Mouse (Mus musculus) adrenal gland, postnatal 10 days (tissue): ENCODE data around the gene Casp8ap2. TPM values are rescaled to one million over a fixed set of nuclear protein-coding genes. Genes with fewer than 3 reads are reported as not detected.

Experiments used
- DNase-seq: peaks from one replicate; pipeline ENCODE4 v3.0.0; 2021; ENCODE audit warnings: mixed read lengths
- long read RNA-seq, 2 experiments: library from polyadenylated mRNA; stranded (forward); transcript quantifications; one replicate each; pipeline ENCODE4 v2.0.0; 2021
- total RNA-seq, 2 experiments: library from RNA; stranded (reverse); gene quantifications; 2 replicates each; pipeline ENCODE4 v1.2.3; 2021

Gene Casp8ap2
- 10 to 100 TPM in 1 of 2 experiments, 1 to 10 TPM in 1; 9.8 to 11.8 TPM for total RNA-seq
- long read RNA-seq, experiment 1, partial matches to known transcripts = 7 of 10 reads
- long read RNA-seq, experiment 1, other reads (novel, unspliced or antisense) = 3 of 10 reads
- long read RNA-seq, experiment 2, full-length matches to known transcripts = 2 of 9 reads
- long read RNA-seq, experiment 2, partial matches to known transcripts = 1 of 9 reads
- long read RNA-seq, experiment 2, other reads (novel, unspliced or antisense) = 6 of 9 reads

DNA sequence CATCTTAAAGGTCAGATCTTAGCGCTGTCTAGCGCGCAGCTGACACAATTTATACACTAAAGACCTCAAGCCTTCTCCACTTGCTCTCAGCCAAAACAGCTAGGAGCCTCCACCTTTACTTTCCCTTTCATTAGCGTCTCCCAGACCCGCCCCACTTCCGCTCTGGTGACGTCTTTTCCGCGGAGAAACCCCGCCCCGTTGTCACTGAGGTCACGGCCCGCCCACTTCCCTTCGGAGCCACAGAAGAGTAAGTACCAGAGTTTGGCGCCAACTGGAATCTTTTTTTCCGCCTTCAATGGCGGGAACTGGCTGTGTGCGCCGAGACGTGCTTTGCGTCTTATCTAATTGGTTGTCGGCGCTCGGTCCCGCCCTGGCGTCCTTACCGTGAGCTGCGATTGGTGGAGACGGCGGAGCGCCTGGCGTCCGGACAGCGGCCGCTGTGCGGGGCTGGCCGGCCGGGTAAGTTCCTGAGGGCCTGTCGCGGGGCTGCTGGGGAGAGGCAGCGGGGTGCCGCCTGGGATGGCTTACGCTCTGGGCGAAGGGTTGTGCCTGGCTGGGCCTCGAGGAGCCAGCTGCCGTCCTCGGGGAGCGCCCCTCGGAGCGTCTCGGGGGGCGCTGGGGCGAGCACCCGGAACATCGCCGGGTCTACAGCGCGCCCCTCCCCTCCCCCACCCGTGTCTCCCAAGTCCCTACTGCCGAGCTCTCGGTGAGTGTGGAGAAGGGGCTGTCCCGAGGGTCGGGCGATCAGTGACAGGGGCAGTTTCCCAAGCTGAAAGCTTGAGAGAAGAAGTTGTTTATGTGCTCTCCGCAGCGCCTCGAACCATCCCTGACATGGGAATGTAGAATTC lies at the start of gene Casp8ap2:
Gene Casp8ap2, plus strand, starts transcription at position 418 of the 848 bp plus-strand sequence.
- peak; percentile 99 for DNase-seq

- DNase-seq = no peak
These were observed 46.2 kb upstream of the Casp8ap2 start for GRCm38 (mm10) chr4:32569054-32569453.

- peak; percentile 51 for DNase-seq
These were observed 45.0 kb upstream of the Casp8ap2 start for GRCm38 (mm10) chr4:32569995-32570938.

GRCm38 (mm10) chr4:32570939-32571317 lies 44.3 kb upstream of the Casp8ap2 start:
- DNase-seq = no peak

DNA sequence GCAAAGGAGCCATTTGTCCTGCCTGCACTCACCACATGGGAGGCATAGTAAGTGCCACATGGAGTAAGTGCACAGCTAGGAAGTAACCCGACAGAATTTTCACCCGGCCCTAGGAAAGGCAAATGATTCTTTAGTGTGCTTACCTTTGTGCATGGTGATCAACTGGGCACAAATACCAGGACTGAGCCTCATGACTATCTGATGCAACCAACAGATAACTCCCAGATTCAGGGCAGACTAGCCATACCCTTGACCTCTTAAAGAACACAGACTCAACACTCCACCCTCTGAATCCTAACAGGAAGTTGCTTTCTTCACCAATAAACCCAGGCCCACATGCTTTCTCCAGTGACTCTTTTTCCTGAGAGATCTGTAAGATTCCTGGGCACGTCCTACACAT lies 43.8 kb upstream of the Casp8ap2 start:
- DNase-seq = no peak

GRCm38 (mm10) chr4:32572118-32572517 lies 43.1 kb upstream of the Casp8ap2 start:
- peak; percentile 58 for DNase-seq

- DNase-seq = no peak
These were observed 41.7 kb upstream of the Casp8ap2 start for GRCm38 (mm10) chr4:32573586-32573985.

GRCm38 (mm10) chr4:32574604-32575003 lies 40.6 kb upstream of the Casp8ap2 start:
- no peak for DNase-seq

GRCm38 (mm10) chr4:32575165-32575564 lies 40.1 kb upstream of the Casp8ap2 start:
- DNase-seq = peak; percentile 24

GRCm38 (mm10) chr4:32579850-32580249 lies 35.4 kb upstream of the Casp8ap2 start:
- DNase-seq = peak; percentile 15

DNA sequence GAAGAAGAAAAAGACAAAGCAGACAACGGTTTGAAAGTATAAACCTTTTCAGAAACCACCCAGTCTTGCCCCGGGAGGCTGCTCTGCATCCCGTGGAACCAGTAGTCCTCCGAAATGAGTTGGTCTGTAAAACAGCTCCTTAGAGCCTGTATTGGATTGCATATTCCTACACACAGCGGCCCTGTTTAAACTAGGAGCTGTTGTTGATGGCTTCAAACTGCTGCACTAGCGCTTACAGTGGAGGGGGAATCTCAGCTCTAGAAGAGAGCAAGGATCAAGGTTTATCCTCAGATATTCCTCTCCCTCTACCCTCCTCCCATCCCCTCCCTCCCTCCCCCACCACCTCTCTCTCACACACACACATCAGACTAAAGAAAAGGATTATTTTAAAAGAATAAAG lies 31.1 kb upstream of the Casp8ap2 start:
- DNase-seq = no peak

GRCm38 (mm10) chr4:32586596-32586995 lies 28.7 kb upstream of the Casp8ap2 start:
- peak; percentile 80 for DNase-seq

GRCm38 (mm10) chr4:32587543-32587942 lies 27.7 kb upstream of the Casp8ap2 start:
- DNase-seq = no peak

DNA sequence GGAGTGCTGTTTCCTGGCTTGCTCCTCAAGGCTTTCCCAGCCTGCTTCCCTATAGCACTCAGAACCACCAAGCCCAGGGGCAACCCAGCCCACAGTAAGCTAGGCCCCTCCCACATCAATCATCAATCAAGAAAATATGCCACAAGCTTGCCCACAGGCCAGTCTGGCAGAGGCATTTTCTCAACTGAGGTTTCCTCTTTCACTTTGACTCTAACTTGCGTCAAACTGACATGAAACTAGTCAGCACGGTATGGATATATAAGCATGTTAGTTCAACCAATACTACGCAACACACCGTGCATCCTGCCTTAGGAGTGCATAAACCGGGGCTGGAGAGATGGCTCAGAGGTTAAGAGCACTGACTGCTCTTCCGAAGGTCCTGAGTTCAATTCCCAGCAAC lies 27.0 kb upstream of the Casp8ap2 start:
- DNase-seq = no peak

DNA sequence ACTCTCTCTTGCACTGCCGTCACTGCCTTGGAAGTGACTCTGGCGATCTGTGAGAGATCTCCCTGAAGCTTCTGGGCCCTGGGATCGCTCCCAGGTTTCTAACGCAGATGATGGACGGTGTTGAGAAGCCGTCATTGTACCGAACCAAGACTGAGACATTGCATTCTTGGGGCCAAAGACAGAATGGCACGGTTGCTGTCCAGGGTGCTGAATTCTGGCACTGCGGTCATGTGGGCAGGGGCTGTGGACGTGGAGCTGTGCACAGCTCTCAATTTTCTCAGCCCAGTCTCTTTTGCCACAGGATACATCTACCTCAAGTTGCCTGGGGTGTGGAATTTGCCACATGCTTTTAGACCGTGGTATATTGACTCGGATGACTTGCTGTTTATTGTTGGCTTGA lies 14.1 kb upstream of the Casp8ap2 start:
- DNase-seq = peak; percentile 81

- DNase-seq = no peak
These were observed 12.6 kb upstream of the Casp8ap2 start, which contains the start of gene Gja10 for GRCm38 (mm10) chr4:32602660-32603059. Gja10 (minus strand) TSS chr4:32602760.

- DNase-seq = no peak
These were observed 6.4 kb downstream of the Casp8ap2 start for GRCm38 (mm10) chr4:32621637-32622036.

DNA sequence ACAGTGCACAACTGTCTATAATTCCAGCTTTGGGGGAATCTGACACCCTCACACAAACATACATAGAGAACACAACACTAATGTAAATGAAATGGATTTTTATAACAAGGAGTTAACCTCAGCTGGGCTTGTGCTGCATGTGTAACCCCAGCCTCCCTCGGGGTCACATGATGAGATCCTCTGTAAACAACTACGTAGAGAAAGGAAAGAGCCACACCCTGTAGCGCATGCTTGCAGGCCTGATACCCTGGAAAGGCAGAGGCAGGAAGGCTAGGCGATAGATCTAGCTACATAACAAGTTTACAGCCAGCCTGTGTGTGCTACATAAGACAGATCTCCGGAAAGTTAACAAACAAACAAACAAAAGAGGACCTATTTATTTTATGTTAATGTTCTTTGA lies 36.4 kb downstream of the Casp8ap2 start:
- no peak for DNase-seq

DNA sequence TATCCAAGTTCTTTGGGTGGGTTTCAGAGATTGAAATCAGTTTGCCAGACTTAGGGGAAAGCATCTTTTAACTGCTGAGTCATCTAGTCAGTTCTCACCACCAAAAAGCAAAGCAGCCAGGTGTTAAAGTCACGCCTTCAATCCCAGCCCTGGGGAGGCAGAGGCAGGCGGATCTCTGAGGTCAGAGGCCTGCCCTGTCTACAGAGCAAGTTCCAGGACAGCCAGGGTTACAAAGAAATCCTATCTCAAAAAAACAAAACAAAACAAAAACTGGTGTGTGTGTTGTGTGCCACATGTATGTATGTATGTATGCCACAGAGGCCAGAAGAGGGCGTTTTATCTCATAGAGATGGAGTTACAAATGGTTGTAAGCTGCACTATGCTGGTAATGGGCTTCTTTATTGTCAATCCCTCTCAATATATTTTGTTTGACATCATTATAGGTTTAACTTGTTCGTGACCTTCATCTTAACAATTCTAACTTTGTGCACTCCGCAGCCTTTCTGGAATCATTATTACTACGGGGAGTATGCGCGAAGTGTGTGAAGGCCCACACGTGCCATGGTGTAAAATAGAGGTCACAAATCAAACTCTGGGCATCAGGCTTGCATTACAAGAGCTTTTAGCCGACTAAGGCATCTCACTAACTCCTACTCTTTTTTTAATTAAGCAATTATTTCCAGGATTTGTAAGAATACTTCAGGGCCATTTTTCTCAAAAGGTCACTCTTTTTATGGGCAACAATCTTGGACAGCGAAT lies 41.1 kb downstream of the Casp8ap2 start:
- peak; percentile 3 for DNase-seq

DNA sequence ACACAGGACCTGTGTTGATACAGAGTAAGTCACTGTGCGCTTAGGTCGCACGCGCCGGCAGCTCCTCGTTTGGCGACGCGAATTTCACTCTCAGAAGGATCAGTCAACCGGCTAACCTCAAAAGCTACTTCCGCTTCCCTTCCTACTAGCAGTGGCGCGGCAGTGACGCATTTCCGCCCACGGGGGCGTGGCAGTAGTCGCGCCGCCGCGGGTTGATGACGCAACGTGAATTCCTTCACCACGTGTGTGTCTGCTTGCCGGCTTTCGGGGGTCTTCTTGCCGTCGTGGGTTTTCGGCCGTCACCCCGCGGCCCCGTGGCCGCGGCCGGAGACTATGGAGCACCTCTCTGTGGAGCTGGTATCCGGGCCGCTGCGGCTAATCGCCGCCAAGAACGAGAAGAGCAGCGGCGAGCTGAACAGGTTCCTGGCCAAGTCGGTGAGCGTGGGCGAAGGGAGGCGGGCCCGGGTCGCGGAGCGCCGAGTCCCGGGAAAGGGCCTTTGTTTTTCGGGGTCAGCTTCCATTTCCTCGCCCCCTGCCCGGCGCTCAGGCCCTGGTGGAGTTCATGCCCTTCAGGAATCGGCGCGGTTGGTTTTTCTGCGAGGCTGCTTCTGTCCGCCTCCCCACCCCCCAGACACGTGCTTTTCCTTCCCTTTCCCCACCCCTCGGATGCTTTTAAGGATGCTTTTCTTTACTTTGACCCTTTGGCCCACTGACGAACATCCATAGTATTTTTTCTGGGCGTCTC lies 41.8 kb downstream of the Casp8ap2 start, which contains the start of gene Mdn1:
Gene Mdn1, plus strand, starts transcription at position 202 of the 745 bp plus-strand sequence.
- DNase-seq = peak; percentile 97

GRCm38 (mm10) chr4:32665843-32666242 lies 50.6 kb downstream of the Casp8ap2 start:
- DNase-seq = no peak
